Mouse (Mus musculus): ENCODE measurements around the gene Bscl2. TPM values are rescaled to one million over a fixed set of nuclear protein-coding genes. Genes with fewer than 3 reads are reported as not detected.
"Not testable (repeated sequence)": the region's sequence is repeated elsewhere in the genome, so short reads cannot be mapped to it uniquely, and the experiment has no call there.

Bscl2 gene
- polyA plus RNA-seq, 1 experiment from 2014 or later: 39.6 TPM

DNA sequence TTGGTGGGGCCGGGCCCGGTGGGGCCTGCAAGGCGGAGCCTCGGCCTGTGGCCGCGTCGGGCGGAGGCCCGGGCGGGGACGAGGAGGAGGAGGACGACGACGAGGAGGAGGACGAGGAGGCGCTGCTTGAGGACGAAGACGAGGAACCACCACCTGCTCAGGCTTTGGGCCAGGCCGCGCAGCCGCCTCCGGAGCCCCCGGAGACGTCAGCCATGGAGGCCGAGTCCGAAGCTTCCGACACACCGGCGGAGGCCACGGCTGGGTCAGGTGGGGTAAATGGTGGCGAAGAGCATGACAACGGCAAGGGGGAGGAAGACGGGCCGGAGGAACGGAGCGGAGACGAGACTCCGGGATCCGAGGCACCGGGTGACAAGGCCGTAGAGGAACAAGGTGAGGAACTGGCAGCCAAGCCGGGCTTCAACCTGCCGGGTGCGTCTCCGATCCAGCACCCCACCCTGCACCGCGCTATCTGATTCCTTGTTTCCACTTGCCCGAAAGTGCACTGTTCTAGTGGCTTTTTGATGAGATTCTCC is 16.8 kb upstream of the Bscl2 start:
- DNase-seq (ENCODE audit: low spot score) (no peak), ATAC-seq (replicated peaks; ENCODE audit: low FRiP score, low TSS enrichment, low read depth) (peak; percentile 22)
- H3K27me3 ChIP-seq (replicated peaks; ENCODE audit: control insufficient read depth, insufficient read depth, low read length): no peaks in the 10 kb centered on the region
- H3K4me2 ChIP-seq (ENCODE audit: low read length): peak overlapping the region; percentile 79
- peak overlapping the region; percentile 99 for H3K4me3 ChIP-seq (ENCODE audit: low read depth, low read length)
- peak overlapping the region; percentile 96 for H3K27ac ChIP-seq (ENCODE audit: low read depth)
- H3K36me3 ChIP-seq (ENCODE audit: control insufficient read depth, insufficient read depth, low read length): peaks cover 43% of the 10 kb centered on the region
- WGBS: under 1% methylated on average over 47 of the region's 48 CpGs
- peak overlapping the region; percentile 94 for H3K9ac ChIP-seq (ENCODE audit: low read length)
- H3K9me3 ChIP-seq (ENCODE audit: control insufficient read depth, low read length): no peaks in the 10 kb centered on the region
- H3K4me1 ChIP-seq (replicated peaks; ENCODE audit: control insufficient read depth, insufficient read depth, low read length): peaks cover 27% of the 10 kb centered on the region

GRCm38 (mm10) chr19:8821146-8821545 is 16.1 kb upstream of the Bscl2 start:
- Histone ChIP-seq H3K27me3 (replicated peaks; ENCODE audit: control insufficient read depth, insufficient read depth, low read length) (no peaks in the 10 kb centered on the region), H3K9ac (ENCODE audit: low read length) (peak overlapping the region; percentile 94), H3K4me1 (replicated peaks; ENCODE audit: control insufficient read depth, insufficient read depth, low read length) (peaks cover 27% of the 10 kb centered on the region), H3K9me3 (ENCODE audit: control insufficient read depth, low read length) (no peaks in the 10 kb centered on the region), H3K4me2 (ENCODE audit: low read length) (peak overlapping the region; percentile 79), H3K36me3 (ENCODE audit: control insufficient read depth, insufficient read depth, low read length) (peaks cover 44% of the 10 kb centered on the region), H3K4me3 (ENCODE audit: low read depth, low read length) (peak overlapping the region; percentile 99), H3K27ac (ENCODE audit: low read depth) (0 out of 2 replicates have a peak overlapping the region, but pooled peaks have one; percentile 96)
- DNase-seq (ENCODE audit: low spot score): no peak
- under 1% methylated on average over 7 of the region's 7 CpGs for WGBS
- ATAC-seq (replicated peaks; ENCODE audit: low FRiP score, low TSS enrichment, low read depth): no peak

GRCm38 (mm10) chr19:8822696-8823095 is 14.6 kb upstream of the Bscl2 start:
- Histone ChIP-seq H3K27ac (ENCODE audit: low read depth) (no peak overlapping the region), H3K4me2 (ENCODE audit: low read length) (peak overlapping the region; percentile 79), H3K36me3 (ENCODE audit: control insufficient read depth, insufficient read depth, low read length) (peaks cover 52% of the 10 kb centered on the region), H3K27me3 (replicated peaks; ENCODE audit: control insufficient read depth, insufficient read depth, low read length) (no peaks in the 10 kb centered on the region), H3K4me1 (replicated peaks; ENCODE audit: control insufficient read depth, insufficient read depth, low read length) (peaks cover 16% of the 10 kb centered on the region), H3K9ac (ENCODE audit: low read length) (peak overlapping the region; percentile 14; the same call in 1 of the 2 replicates), H3K9me3 (ENCODE audit: control insufficient read depth, low read length) (no peaks in the 10 kb centered on the region), H3K4me3 (ENCODE audit: low read depth, low read length) (0 out of 2 replicates have a peak overlapping the region, but pooled peaks have one; percentile 16)
- DNase-seq (ENCODE audit: low spot score) (no peak), ATAC-seq (replicated peaks; ENCODE audit: low FRiP score, low TSS enrichment, low read depth) (no peak)
- 73% methylated on average over 8 of the region's 8 CpGs for WGBS

DNA sequence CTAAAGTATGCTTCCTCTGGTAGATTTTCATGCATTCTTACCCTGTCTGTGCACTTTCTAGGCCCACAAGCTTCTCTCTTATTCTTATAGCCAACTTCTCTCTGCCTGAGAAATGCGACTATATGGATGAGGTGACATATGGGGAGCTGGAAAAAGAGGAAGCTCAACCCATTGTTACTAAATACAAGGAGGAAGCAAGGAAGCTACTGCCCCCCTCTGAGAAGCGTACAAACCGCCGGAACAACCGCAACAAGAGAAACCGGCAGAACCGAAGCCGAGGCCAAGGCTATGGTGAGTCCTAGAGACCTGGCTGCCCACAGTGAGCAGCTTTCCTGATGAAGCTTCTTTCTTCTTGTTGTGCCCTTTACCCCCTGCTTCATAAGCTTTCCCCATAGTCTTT is 7.6 kb upstream of the Bscl2 start, which contains the start of gene AC129217.1:
TSS of gene AC129217.1 (plus strand) at position 114 of the 400 bp plus-strand sequence.
- Histone ChIP-seq H3K27ac (ENCODE audit: low read depth) (no peak within 1 kb of the TSS), H3K4me1 (replicated peaks; ENCODE audit: control insufficient read depth, insufficient read depth, low read length) (no peaks in the 10 kb centered on the region), H3K4me2 (ENCODE audit: low read length) (no peak within 1 kb of the TSS), H3K9me3 (ENCODE audit: control insufficient read depth, low read length) (no peaks in the 10 kb centered on the region), H3K9ac (ENCODE audit: low read length) (no peak within 1 kb of the TSS), H3K4me3 (ENCODE audit: low read depth, low read length) (no peak within 1 kb of the TSS), H3K27me3 (replicated peaks; ENCODE audit: control insufficient read depth, insufficient read depth, low read length) (no peaks in the 10 kb centered on the region), H3K36me3 (ENCODE audit: control insufficient read depth, insufficient read depth, low read length) (peaks cover 100% of the 10 kb centered on the region)
- WGBS: 96% methylated on average over 8 of the region's 8 CpGs
- ATAC-seq (replicated peaks; ENCODE audit: low FRiP score, low TSS enrichment, low read depth) (no peak), DNase-seq (ENCODE audit: low spot score) (no peak)

DNA sequence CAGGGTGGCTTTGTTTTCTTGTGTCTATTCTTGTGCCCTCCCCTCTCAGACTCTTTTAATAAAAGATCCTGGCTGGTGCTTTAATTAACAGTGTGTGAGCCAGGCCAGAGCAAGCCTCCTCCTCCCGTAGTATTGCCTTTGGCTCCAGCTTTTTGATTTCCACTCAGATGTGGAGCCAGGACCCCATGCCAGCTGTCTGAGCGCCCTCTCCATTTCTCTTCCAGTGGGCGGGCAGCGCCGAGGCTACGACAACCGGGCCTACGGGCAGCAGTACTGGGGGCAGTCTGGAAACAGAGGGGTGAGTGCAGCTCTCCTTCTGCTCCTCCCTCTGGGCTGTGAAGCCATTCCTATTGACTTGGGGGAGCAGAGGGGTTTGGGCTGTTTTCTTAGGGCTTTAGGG is 6.6 kb upstream of the Bscl2 start:
- ATAC-seq (replicated peaks; ENCODE audit: low FRiP score, low TSS enrichment, low read depth) (no peak), DNase-seq (ENCODE audit: low spot score) (no peak)
- H3K4me3 ChIP-seq (ENCODE audit: low read depth, low read length): no peak overlapping the region
- 90% methylated on average over 8 of the region's 8 CpGs for WGBS
- H3K36me3 ChIP-seq (ENCODE audit: control insufficient read depth, insufficient read depth, low read length): peaks cover 93% of the 10 kb centered on the region
- no peak overlapping the region for H3K4me2 ChIP-seq (ENCODE audit: low read length)
- no peaks in the 10 kb centered on the region for H3K4me1 ChIP-seq (replicated peaks; ENCODE audit: control insufficient read depth, insufficient read depth, low read length)
- no peak overlapping the region for H3K9ac ChIP-seq (ENCODE audit: low read length)
- no peak overlapping the region for H3K27ac ChIP-seq (ENCODE audit: low read depth)
- no peaks in the 10 kb centered on the region for H3K27me3 ChIP-seq (replicated peaks; ENCODE audit: control insufficient read depth, insufficient read depth, low read length)
- H3K9me3 ChIP-seq (ENCODE audit: control insufficient read depth, low read length): no peaks in the 10 kb centered on the region

- H3K27ac ChIP-seq (ENCODE audit: low read depth): no peak overlapping the region
- H3K9ac ChIP-seq (ENCODE audit: low read length): no peak overlapping the region
- H3K27me3 ChIP-seq (replicated peaks; ENCODE audit: control insufficient read depth, insufficient read depth, low read length): no peaks in the 10 kb centered on the region
- no peak overlapping the region for H3K4me3 ChIP-seq (ENCODE audit: low read depth, low read length)
- no peak for ATAC-seq (replicated peaks; ENCODE audit: low FRiP score, low TSS enrichment, low read depth)
- DNase-seq (ENCODE audit: low spot score): no peak
- H3K4me2 ChIP-seq (ENCODE audit: low read length): no peak overlapping the region
- H3K4me1 ChIP-seq (replicated peaks; ENCODE audit: control insufficient read depth, insufficient read depth, low read length): no peaks in the 10 kb centered on the region
- 78% methylated on average over 11 of the region's 11 CpGs for WGBS
- H3K36me3 ChIP-seq (ENCODE audit: control insufficient read depth, insufficient read depth, low read length): peaks cover 87% of the 10 kb centered on the region
- no peaks in the 10 kb centered on the region for H3K9me3 ChIP-seq (ENCODE audit: control insufficient read depth, low read length)
Observed at GRCm38 (mm10) chr19:8831262-8831661, 6.0 kb upstream of the Bscl2 start.

- WGBS: 93% methylated on average over 4 of the region's 4 CpGs
- H3K9me3 ChIP-seq (ENCODE audit: control insufficient read depth, low read length): no peaks in the 10 kb centered on the region
- peaks cover 70% of the 10 kb centered on the region for H3K36me3 ChIP-seq (ENCODE audit: control insufficient read depth, insufficient read depth, low read length)
- no peak overlapping the region for H3K4me3 ChIP-seq (ENCODE audit: low read depth, low read length)
- no peaks in the 10 kb centered on the region for H3K27me3 ChIP-seq (replicated peaks; ENCODE audit: control insufficient read depth, insufficient read depth, low read length)
- H3K4me2 ChIP-seq (ENCODE audit: low read length): no peak overlapping the region
- no peak for DNase-seq (ENCODE audit: low spot score)
- H3K4me1 ChIP-seq (replicated peaks; ENCODE audit: control insufficient read depth, insufficient read depth, low read length): peaks cover under 1% of the 10 kb centered on the region; the same call in 1 of the 2 replicates
- no peak overlapping the region for H3K9ac ChIP-seq (ENCODE audit: low read length)
- no peak for ATAC-seq (replicated peaks; ENCODE audit: low FRiP score, low TSS enrichment, low read depth)
- H3K27ac ChIP-seq (ENCODE audit: low read depth): no peak overlapping the region
Observed at GRCm38 (mm10) chr19:8832971-8833370, 4.3 kb upstream of the Bscl2 start.

DNA sequence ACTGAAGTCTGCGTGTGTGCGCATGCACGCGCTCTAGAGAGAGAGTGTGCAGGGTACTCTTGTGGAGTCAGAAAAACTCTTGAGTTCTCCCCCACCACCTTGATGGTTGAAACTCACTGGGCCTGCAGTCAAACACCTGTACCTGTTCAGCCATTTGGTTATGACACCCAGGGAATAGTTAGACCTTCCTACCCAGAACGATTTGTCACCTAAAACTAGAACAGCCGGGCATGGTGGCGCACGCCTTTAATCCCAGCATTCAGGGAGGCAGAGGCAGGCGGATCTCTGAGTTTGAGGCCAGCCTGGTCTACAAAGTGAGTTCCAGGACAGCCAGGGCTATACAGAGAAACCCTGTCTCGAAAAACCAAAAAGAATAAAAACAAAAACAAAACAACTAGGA is 940 bp upstream of the Bscl2 start:
- not testable (repeated sequence) for H3K4me2 ChIP-seq (ENCODE audit: low read length); H3K27me3 ChIP-seq (replicated peaks; ENCODE audit: control insufficient read depth, insufficient read depth, low read length); H3K9me3 ChIP-seq (ENCODE audit: control insufficient read depth, low read length); H3K4me3 ChIP-seq (ENCODE audit: low read depth, low read length); H3K9ac ChIP-seq (ENCODE audit: low read length); H3K27ac ChIP-seq (ENCODE audit: low read depth); ATAC-seq (replicated peaks; ENCODE audit: low FRiP score, low TSS enrichment, low read depth); DNase-seq (ENCODE audit: low spot score)
- Histone ChIP-seq H3K4me1 (replicated peaks; ENCODE audit: control insufficient read depth, insufficient read depth, low read length) (peaks cover 23% of the 10 kb centered on the region), H3K36me3 (ENCODE audit: control insufficient read depth, insufficient read depth, low read length) (peaks cover 37% of the 10 kb centered on the region)
- WGBS: 97% methylated on average over 10 of the region's 10 CpGs

Data from intestine, embryonic 14.5 days (tissue).